Mouse (Mus musculus) adrenal gland, adult (tissue): ENCODE measurements at regions not wholly inside any gene's neighbourhood (a gene's known extent, or its start where the extent isn't known, plus 50 kb on each side); places are given as distances from the start of the nearest gene placed in this dataset.

Source experiments
- DNase-seq, 2 experiments: peaks; one replicate each; pipeline ENCODE4 v3.0.0; 2022 to 2023; ENCODE audit warnings: low spot score in 1 of 2; ENCODE audit not compliant: inconsistent age in 2 of 2

DNA sequence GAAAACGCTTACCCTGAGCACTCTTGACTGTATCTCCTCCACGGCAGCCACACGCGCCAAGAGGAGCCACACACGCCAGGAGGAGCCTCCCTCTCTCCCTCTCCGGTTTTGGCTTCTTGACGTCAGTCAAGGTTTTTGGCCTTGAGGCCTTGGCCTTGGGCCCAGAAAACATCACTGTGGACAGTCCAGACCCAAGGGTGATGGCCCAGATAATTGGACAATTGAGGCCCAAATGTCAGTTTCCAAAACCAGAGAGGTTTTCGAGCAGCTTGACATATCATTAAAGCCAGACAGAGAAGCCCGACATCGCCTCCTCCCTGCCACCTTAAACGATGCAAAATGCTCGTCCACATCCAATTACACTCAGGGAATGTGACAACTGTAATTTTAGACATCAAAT lies 65.4 kb upstream of the Aldh1a3 start:
- peak; percentile 88 to 93 for DNase-seq

DNA sequence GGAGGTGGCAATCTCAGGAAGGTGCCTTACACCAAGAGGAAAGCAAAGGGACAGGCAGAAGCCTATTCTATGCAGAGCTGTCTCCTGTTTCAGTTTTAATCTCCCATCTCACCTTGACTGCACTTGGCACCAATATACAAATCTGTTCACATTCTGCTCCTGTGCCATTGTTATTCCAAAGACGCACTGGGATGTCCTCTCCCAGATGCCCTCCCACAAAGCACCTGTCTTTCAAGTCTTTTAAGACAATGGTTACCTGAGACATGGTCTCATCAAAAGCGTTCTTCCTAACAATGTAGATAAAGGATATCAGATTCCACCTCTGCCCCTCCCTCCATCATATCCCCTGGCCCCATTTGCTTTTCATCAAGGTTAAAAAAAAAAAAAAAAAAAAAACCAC lies 64.2 kb upstream of the Aldh1a3 start:
- DNase-seq = no peak

DNA sequence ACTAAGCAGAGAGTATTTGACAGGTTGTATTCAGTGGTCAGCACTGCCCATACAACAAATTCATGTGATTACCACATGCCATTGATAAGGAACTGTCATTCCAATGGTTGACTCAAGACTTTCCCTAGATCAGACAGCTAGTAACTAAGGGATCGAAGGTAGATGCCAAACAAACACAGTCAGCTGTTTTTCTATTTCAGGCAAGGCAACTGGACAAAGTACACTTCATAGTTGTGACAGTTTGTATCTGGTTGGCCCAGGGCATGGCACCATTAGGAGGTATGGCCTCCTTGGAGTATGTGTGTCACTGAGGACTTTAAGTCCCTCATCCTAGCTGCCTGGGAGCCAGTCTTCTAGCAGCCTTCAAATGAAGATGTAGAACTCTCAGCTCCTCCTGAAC lies 62.8 kb upstream of the Aldh1a3 start:
- DNase-seq = no peak

DNA sequence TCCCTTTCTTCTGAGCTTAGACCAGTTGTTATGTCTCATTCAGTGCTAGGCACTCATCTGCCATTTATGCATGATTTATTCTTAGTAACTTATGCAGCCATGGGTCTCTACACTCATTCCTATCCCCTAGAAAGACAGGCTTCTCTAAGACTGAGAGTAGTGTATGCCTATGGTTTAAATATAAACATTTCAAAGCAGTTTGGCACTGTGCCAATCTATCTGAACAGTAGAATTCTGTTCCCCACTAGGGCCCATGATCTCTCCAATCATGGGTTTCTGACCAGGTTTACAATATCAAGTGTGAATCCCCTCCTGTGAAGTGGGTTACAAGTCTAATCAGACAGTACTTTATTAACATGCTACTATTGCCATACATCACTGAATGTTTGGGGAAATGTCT lies 60.4 kb upstream of the Aldh1a3 start:
- DNase-seq = no peak

DNA sequence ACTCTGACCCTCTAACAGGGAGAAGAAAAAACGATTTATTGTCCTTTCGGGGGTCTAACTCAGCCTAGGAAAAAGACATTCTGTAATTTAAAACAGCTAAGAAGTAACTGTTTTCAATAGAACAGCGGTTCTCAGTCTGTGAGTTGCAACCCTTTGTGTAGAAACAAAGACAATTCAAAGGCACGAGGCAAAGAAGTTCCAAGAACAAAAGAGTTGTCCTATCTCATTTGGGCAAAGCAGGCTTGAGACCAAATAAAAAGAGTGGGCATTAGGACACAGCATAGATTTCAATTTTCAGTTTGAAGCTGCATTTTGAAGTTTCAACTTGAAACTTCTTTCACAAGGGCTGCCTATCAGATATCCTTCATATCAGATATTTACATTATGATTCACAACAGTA lies 53.1 kb upstream of the Aldh1a3 start:
- no peak for DNase-seq

DNA sequence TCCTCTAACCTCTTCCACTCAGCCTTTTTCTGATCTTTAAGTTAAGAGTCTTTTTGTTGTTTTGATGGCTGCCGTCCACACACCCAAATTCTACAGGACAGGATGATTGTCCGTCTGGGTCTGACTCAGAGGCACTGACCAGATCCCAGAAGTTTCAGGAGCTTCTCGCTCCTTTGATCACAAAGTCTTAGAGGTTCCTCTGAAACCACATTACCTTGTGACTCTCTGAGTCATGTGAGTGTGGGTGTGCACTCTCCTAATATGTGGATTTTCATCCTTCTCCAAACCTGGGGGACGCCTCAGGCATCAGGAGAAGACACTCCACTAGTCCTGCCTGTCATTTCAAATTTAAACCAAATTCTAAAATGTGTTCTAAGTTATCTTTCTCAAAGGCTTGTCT lies 52.0 kb upstream of the Aldh1a3 start:
- no peak for DNase-seq

DNA sequence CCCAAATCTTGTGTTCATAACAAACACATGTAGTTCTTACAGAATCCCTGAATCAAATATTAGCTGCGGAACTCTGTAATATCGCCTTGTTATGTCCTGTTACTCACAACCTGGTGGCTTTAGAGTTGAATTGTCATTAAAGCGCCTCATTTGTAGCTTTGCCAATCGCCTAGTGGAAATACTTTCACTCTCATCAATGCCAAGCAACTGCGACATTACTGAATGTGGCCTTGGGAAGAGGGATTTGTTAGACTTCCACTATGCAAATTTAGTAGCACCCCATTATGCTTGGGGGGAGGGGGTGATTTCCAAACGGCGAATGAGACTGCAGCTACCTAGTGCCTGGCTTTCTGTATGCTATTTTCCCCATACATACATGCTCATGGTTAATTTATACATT lies 50.8 kb upstream of the Aldh1a3 start:
- peak in 1 of 2 experiments; percentile 60 for DNase-seq

DNA sequence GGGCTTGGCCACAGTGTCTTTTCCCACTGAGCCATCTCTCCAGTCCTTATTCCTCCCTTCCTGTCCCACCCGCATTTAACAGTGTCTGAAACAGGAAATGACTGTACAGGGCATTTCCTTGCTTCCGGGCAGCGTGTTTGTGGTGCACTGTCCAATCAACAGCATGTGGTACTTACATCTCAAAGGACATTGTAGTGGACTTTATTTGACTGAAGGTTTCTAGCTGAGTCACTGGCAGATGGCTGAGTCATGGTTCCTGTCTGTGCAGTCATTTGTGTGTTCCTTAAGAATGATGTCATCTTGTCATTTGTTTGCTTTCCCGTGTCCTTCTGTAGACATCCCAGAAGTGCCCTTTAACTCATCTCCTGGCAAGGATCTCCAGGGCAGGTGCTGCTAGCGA lies 50.2 kb upstream of the Aldh1a3 start:
- DNase-seq = peak; percentile 80 to 89
